Mouse (Mus musculus) v-Abl transformed pro-B cells (cell line): Measurements from ENCODE around the gene Gfpt1.

Experiments used
- in situ Hi-C, 2 experiments: fragments of 400-800 bp; cut with MboI; formaldehyde crosslinking; loops; one replicate each; pipeline ENCODE4 v1.15.1; 2025; ENCODE audit not compliant: unreplicated experiment in 2 of 2

The Gfpt1 gene

GRCm38 (mm10) chr6:87099261-87099660 lies 56.6 kb downstream of the Gfpt1 start:
- in situ Hi-C loops = loop anchor here in 1 of 2 experiments (25.0 kb wide), 1 partner anchor 588 kb away; no protein-coding TSS in a partner anchor

- in situ Hi-C loops = loop anchor here (5.0 to 25.0 kb wide), 5 partner anchors 178 to 588 kb away; partner anchors contain the start of gene Gkn3 (in 1 of the 2)
These were observed 57.1 kb downstream of the Gfpt1 start for GRCm38 (mm10) chr6:87099671-87100296.

- in situ Hi-C loops = loop anchor here (5.0 kb wide), 4 partner anchors 177 to 287 kb away; partner anchors contain the start of gene Gkn3 (in 1 of the 2)
These were observed 57.8 kb downstream of the Gfpt1 start for GRCm38 (mm10) chr6:87100297-87101020.

- in situ Hi-C loops = loop anchor here (5.0 kb wide), 4 partner anchors 176 to 286 kb away; partner anchors contain the start of gene Gkn3 (in 1 of the 2)
These were observed 58.8 kb downstream of the Gfpt1 start for GRCm38 (mm10) chr6:87101281-87101954.

GRCm38 (mm10) chr6:87101955-87102353 lies 59.3 kb downstream of the Gfpt1 start:
- in situ Hi-C loops = loop anchor here (5.0 kb wide), 4 partner anchors 175 to 285 kb away; partner anchors contain the start of gene Gkn3 (in 1 of the 2)

GRCm38 (mm10) chr6:87102421-87102911 lies 59.8 kb downstream of the Gfpt1 start:
- in situ Hi-C loops = loop anchor here (5.0 kb wide), 4 partner anchors 175 to 285 kb away; partner anchors contain the start of gene Gkn3 (in 1 of the 2)

- in situ Hi-C loops = loop anchor here (5.0 kb wide), 4 partner anchors 174 to 284 kb away; partner anchors contain the start of gene Gkn3 (in 1 of the 2)
These were observed 60.7 kb downstream of the Gfpt1 start for GRCm38 (mm10) chr6:87103314-87103713.

GRCm38 (mm10) chr6:87104123-87104796 lies 61.6 kb downstream of the Gfpt1 start, which contains the start of gene D6Ertd527e:
Gene D6Ertd527e, plus strand, starts transcription at chr6:87104746.
- in situ Hi-C loops = loop anchor here (5.0 kb wide), 4 partner anchors 173 to 283 kb away; partner anchors contain the start of gene Gkn3 (in 1 of the 2)

- in situ Hi-C loops = loop anchor here in 1 of 2 experiments (5.0 kb wide), 1 partner anchor 41 kb away; no protein-coding TSS in a partner anchor
These were observed 68.8 kb downstream of the Gfpt1 start for GRCm38 (mm10) chr6:87111493-87111892.

- in situ Hi-C loops = loop anchor here in 1 of 2 experiments (5.0 kb wide), 1 partner anchor 40 kb away; no protein-coding TSS in a partner anchor
These were observed 69.5 kb downstream of the Gfpt1 start for GRCm38 (mm10) chr6:87112125-87112524.

GRCm38 (mm10) chr6:87115981-87116380 lies 73.3 kb downstream of the Gfpt1 start:
- in situ Hi-C loops = no loop called here

- in situ Hi-C loops = no loop called here
These were observed 74.0 kb downstream of the Gfpt1 start for GRCm38 (mm10) chr6:87116596-87116995.

GRCm38 (mm10) chr6:87119066-87119837 lies 76.6 kb downstream of the Gfpt1 start:
- in situ Hi-C loops = no loop called here

- in situ Hi-C loops = no loop called here
These were observed 77.3 kb downstream of the Gfpt1 start for GRCm38 (mm10) chr6:87119975-87120374.

- in situ Hi-C loops = no loop called here
These were observed 78.0 kb downstream of the Gfpt1 start for GRCm38 (mm10) chr6:87120661-87121060.

- in situ Hi-C loops = no loop called here
These were observed 79.3 kb downstream of the Gfpt1 start for GRCm38 (mm10) chr6:87121961-87122360.

GRCm38 (mm10) chr6:87123406-87123805 lies 80.8 kb downstream of the Gfpt1 start:
- in situ Hi-C loops = no loop called here

GRCm38 (mm10) chr6:87123973-87124372 lies 81.3 kb downstream of the Gfpt1 start:
- in situ Hi-C loops = no loop called here
